Mouse (Mus musculus) urinary bladder, postnatal 4 days (tissue): Measurements from ENCODE around the gene Hspa4.
"Not testable (repeated sequence)": the region's sequence is repeated elsewhere in the genome, so short reads cannot be mapped to it uniquely, and the experiment has no call there.

Source experiments
- DNase-seq, 2 experiments: peaks; one replicate each; pipeline ENCODE4 v3.0.0; 2021 to 2022; ENCODE audit warnings: low spot score in 2 of 2

Gene Hspa4

GRCm38 (mm10) chr11:53307558-53308065 lies 7.4 kb upstream of the Hspa4 start:
- no peak for DNase-seq

- DNase-seq = no peak
These were observed 6.7 kb upstream of the Hspa4 start for GRCm38 (mm10) chr11:53306965-53307364.

- DNase-seq = no peak
These were observed 4.0 kb upstream of the Hspa4 start for GRCm38 (mm10) chr11:53304044-53304840.

- DNase-seq = no peak
These were observed 884 bp upstream of the Hspa4 start for GRCm38 (mm10) chr11:53301167-53301515.

GRCm38 (mm10) chr11:53299551-53300329 lies 517 bp downstream of the Hspa4 start:
- peak in 1 of 2 experiments; percentile 45 for DNase-seq

- no peak for DNase-seq
These were observed 2.1 kb downstream of the Hspa4 start for GRCm38 (mm10) chr11:53297947-53298860.

- DNase-seq = no peak
These were observed 3.4 kb downstream of the Hspa4 start for GRCm38 (mm10) chr11:53296880-53297279.

GRCm38 (mm10) chr11:53294441-53294840 lies 5.8 kb downstream of the Hspa4 start:
- no peak for DNase-seq

GRCm38 (mm10) chr11:53290871-53291270 lies 9.4 kb downstream of the Hspa4 start:
- no peak for DNase-seq

GRCm38 (mm10) chr11:53290187-53290586 lies 10.1 kb downstream of the Hspa4 start:
- DNase-seq = not testable (repeated sequence)

- DNase-seq = no peak
These were observed 14.4 kb downstream of the Hspa4 start for GRCm38 (mm10) chr11:53285885-53286284.

- DNase-seq = no peak
These were observed 21.8 kb downstream of the Hspa4 start for GRCm38 (mm10) chr11:53278411-53278810.

- DNase-seq = no peak
These were observed 24.9 kb downstream of the Hspa4 start for GRCm38 (mm10) chr11:53275358-53275757.

GRCm38 (mm10) chr11:53273313-53273712 lies 26.9 kb downstream of the Hspa4 start:
- DNase-seq = no peak

GRCm38 (mm10) chr11:53269596-53269995 lies 30.7 kb downstream of the Hspa4 start:
- DNase-seq = no peak

- DNase-seq = no peak
These were observed 39.7 kb downstream of the Hspa4 start for GRCm38 (mm10) chr11:53260556-53260955.

- no peak for DNase-seq
These were observed 40.2 kb downstream of the Hspa4 start for GRCm38 (mm10) chr11:53260056-53260455.

- no peak for DNase-seq
These were observed 41.1 kb downstream of the Hspa4 start for GRCm38 (mm10) chr11:53259047-53259632.

GRCm38 (mm10) chr11:53256914-53257313 lies 43.3 kb downstream of the Hspa4 start:
- DNase-seq = no peak

GRCm38 (mm10) chr11:53254926-53255325 lies 45.3 kb downstream of the Hspa4 start:
- peak; percentile 51 to 86 for DNase-seq

- DNase-seq = no peak
These were observed 45.8 kb downstream of the Hspa4 start for GRCm38 (mm10) chr11:53254428-53254827.
